Mouse (Mus musculus) spleen, adult 10 weeks (tissue): ENCODE data around the gene Dusp14. TPM values are rescaled to one million over a fixed set of nuclear protein-coding genes. Genes with fewer than 3 reads are reported as not detected.

Source experiments
- polyA plus RNA-seq: library from polyadenylated mRNA; stranded (reverse); fragments of 350-450 nt; fragmentation: Illumina TruSeq; extraction: RNeasy Lipid Tissue Mini Kit (QIAGEN cat#74804); gene quantifications from one replicate; pipeline ENCODE4 v1.2.3, GENCODE M21; 2015; ENCODE audit warnings: low replicate concordance; ENCODE audit not compliant: insufficient read depth

Dusp14 gene
- polyA plus RNA-seq, result 0.80 TPM

DNA sequence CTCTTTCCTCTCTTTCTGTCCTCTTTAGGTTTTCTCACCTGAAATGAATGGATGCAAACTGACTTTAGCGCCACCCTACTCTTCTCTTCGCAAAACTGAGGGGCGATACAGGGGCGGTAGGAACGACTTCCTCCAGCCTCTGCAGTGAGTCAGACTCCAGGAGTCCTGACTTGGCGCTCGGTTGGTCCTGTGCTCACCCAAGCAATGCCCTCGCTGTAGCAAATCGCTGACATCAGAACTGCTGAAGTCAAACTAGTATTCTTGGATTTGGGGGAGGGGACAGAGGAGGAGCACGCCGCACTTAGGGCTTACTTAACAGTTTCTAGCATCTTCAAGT, at the start of gene Dusp14:
Gene Dusp14 (minus strand): TSS at position 228 of the 337 bp plus-strand sequence.

Other genes with a start within 250 kb of the Dusp14 start
- gene Hnf1b, start 219.2 kb downstream of the Dusp14 start, polyA plus RNA-seq, result 0.10 TPM
- 57.5 TPM for gene Ddx52, start 127.2 kb downstream of the Dusp14 start, polyA plus RNA-seq
- 37.7 TPM for gene Synrg, start 104.8 kb downstream of the Dusp14 start, polyA plus RNA-seq
- gene Tada2a, start 60.3 kb upstream of the Dusp14 start, polyA plus RNA-seq, result 12.6 TPM
- gene Acaca, start 60.4 kb upstream of the Dusp14 start, polyA plus RNA-seq, result 16.4 TPM
- not detected for gene Gm11437, start 98.2 kb upstream of the Dusp14 start, polyA plus RNA-seq